ENCODE assay signal across 15 mouse cellular contexts in genomic region chr14:27558794-27559491, GRCm38 (mm10).
"Had no signal": no experiment of that assay in that cellular context is flagged by ENCODE, and none has a peak within 500 bp of the region (broad histone marks: within the 10 kb centered on the region; RNA-seq: fewer than 3 reads in every experiment).

No protein-coding gene starts in this region.

- H3K4me2 ChIP-seq: intestine, embryonic 15.5 days; liver, embryonic 12.5 days; lung, embryonic 15.5 days; midbrain, embryonic 11.5 days; midbrain, embryonic 15.5 days had no signal

- H3K4me1 ChIP-seq: intestine, embryonic 15.5 days; limb, embryonic 10.5 days; liver, embryonic 12.5 days; lung, embryonic 15.5 days; midbrain, embryonic 15.5 days had no signal

- H3K9me3 ChIP-seq: intestine, embryonic 15.5 days; limb, embryonic 10.5 days; lung, embryonic 15.5 days; midbrain, embryonic 15.5 days had no signal

- H3K36me3 ChIP-seq: intestine, embryonic 15.5 days; limb, embryonic 10.5 days; liver, embryonic 12.5 days; lung, embryonic 15.5 days; midbrain, embryonic 15.5 days had no signal

- H3K27me3 ChIP-seq: intestine, embryonic 15.5 days; liver, embryonic 12.5 days; lung, embryonic 15.5 days; megakaryocyte, embryonic 14.5 days; midbrain, embryonic 15.5 days had no signal

- H3K4me3 ChIP-seq: intestine, embryonic 15.5 days; layer of hippocampus, adult 2 months; limb, embryonic 10.5 days; liver, embryonic 12.5 days; lung, embryonic 15.5 days; megakaryocyte, embryonic 14.5 days; midbrain, embryonic 15.5 days had no signal

- H3K27ac ChIP-seq: intestine, embryonic 15.5 days; kidney, postnatal 0 days; layer of hippocampus, adult 2 months; limb, embryonic 10.5 days; liver, embryonic 12.5 days; lung, embryonic 15.5 days; macrophage; midbrain, embryonic 15.5 days had no signal

- H3K9ac ChIP-seq: intestine, embryonic 15.5 days; liver, embryonic 12.5 days; lung, embryonic 15.5 days; midbrain, embryonic 15.5 days had no signal

- ATAC-seq: intestine, embryonic 15.5 days; liver, embryonic 12.5 days; midbrain, embryonic 15.5 days had no signal

- DNase-seq: kidney, adult 9 months; kidney, postnatal 4 days; lung, postnatal 14 days; right cerebral cortex, postnatal 14 days; thymus, postnatal 4 days had no signal
